Mouse (Mus musculus) left cerebral cortex, postnatal 14 days (tissue): ENCODE measurements at regions not wholly inside any gene's neighbourhood (a gene's known extent, or its start where the extent isn't known, plus 50 kb on each side); places are given as distances from the start of the nearest gene placed in this dataset.

Source experiments
- DNase-seq, 2 experiments: peaks; one replicate each; pipeline ENCODE4 v3.0.0; 2021 to 2022; ENCODE audit warnings: low spot score in 2 of 2, mixed read lengths in 1 of 2
- intact Hi-C: fragments of 180-260 bp; cut with DNase I; formaldehyde crosslinking; loops from one replicate; pipeline ENCODE4 v1.15.1; 2025
- microRNA-seq, 2 experiments: library from miRNA; unstranded; fragments of <30 nt; microRNA quantifications; one replicate each; pipeline ENCODE4 v1.2.0; 2022

DNA sequence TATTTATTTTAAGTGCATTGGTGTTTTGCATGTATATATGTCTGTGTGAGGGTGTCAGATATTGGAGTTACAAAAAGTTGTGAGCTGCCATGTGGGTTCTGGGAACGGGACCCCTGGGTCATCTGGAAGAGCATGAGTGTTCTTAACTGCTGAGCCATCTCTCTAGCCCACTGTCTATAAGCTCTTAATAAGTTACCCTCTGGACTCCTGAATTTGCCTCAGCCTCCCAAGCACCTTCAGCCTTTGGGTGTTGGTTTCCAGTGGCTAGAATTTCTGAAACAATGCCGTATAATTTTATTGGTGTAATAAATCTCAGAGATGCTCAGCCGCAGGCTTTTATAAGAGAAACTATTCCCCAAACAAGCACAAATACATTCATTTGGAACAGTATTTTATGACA, 75.0 kb downstream of the Nat3 start:
- intact Hi-C loops = no loop called here
- DNase-seq = no peak

DNA sequence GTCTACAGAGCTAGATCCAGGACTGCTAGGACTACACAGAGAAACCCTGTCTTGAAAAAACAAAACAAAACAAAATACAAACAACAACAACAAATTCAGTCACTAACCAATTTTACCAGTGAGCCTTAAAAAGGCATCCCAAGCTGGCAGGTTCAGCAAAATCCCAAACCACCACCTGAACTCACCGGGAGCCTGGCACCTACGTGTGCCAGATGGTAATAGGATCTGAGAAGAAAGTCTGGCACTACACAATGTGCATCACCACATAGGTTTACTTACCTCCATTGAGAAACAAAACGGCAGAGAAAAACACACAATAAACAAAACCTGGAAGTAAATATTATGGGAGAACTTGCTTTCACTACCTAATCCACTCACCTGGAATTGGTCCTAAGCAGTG, 98.6 kb downstream of the Nat3 start:
- intact Hi-C loops = no loop called here
- DNase-seq = no peak

DNA sequence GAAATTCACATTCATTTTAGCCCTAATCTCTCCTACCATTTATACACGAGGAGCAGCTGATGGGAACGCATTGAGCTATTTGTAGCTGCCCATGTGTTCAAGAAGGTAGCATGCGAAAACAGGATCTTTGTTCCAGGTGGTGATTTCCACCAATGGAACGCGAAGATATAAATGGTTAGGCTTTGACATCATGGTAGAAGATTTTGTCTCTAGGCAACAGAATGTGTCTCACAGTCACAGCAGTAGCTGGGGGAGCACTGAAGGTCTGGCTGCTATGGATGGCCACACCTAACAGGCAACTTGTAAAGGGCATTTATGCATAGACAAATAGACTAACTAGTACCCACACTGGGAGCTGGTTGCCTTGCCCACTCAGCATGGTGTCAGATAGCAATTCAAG, 108.0 kb downstream of the Nat3 start:
- intact Hi-C loops = loop anchor here (10.0 kb wide), 3 partner anchors 103 to 187 kb away; no protein-coding TSS in a partner anchor

DNA sequence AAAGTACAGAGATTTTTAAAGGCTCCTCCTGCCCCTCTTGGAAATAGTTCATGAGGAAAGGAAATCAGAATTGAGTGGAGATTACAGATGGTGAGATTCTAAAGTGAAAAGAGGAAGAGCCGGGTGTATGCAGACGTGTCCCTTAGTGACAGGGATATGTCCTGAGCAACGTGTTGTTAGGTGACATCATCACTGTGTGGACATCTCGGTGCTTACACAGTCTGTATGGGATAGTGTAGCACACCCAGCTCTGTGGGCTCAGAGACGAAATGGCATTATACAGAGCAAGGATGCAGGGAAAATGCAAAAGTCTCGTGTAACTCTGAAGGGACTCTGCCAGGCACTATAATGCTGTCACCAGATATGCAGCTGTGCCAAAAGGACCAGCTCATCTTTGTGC, 108.6 kb downstream of the Nat3 start:
- DNase-seq = peak in 1 of 2 experiments; percentile 59
- intact Hi-C loops = loop anchor here (10.0 kb wide), 3 partner anchors 103 to 187 kb away; no protein-coding TSS in a partner anchor

More for the DNA sequence above, 108.0 kb downstream of the Nat3 start:
- peak; percentile 57 to 92 for DNase-seq

Small RNA genes lying in the stretch of these regions (microRNA-seq; reads per million reads assigned to microRNA genes)
- 0 reads per million in 2 experiments for gene Gm44391
